Mouse (Mus musculus) kidney, embryonic 16.5 days (tissue): ENCODE results near the gene Dppa3. TPM values are rescaled to one million over a fixed set of nuclear protein-coding genes. Genes with fewer than 3 reads are reported as not detected.

ENCODE experiments used
- ATAC-seq: fragments of 200-750 bp; cut with Nextera tagmentation; 2 replicates; pipeline ENCODE4 v1.8.0; 2017; ENCODE audit warnings: moderate TSS enrichment; ENCODE audit not compliant: low FRiP score, low TSS enrichment
- H3K27ac ChIP-seq: fragments of 300-500 bp; sonication (generic); 2 replicates; pipeline ENCODE4 v1.5.1; 2014; ENCODE audit warnings: low read length
- H3K27me3 ChIP-seq: fragments of 300-500 bp; sonication (generic); 2 replicates; pipeline ENCODE4 v1.6.1; 2014; ENCODE audit warnings: low read length, control low read depth, mixed read lengths; ENCODE audit not compliant: insufficient read depth
- H3K36me3 ChIP-seq: fragments of 300-500 bp; sonication (generic); 2 replicates; pipeline ENCODE4 v1.6.1; 2014; ENCODE audit warnings: low read length, control low read depth, mixed read lengths; ENCODE audit not compliant: insufficient read depth
- H3K4me1 ChIP-seq: fragments of 300-500 bp; sonication (generic); 2 replicates; pipeline ENCODE4 v1.6.1; 2014; ENCODE audit warnings: low read length, control low read depth, mixed read lengths; ENCODE audit not compliant: insufficient read depth
- H3K4me2 ChIP-seq: fragments of 300-500 bp; sonication (generic); replicated peaks from 2 replicates; pipeline ENCODE4 v1.6.1; 2014; ENCODE audit warnings: low read depth, low read length
- H3K4me3 ChIP-seq: fragments of 300-500 bp; sonication (generic); 2 replicates; pipeline ENCODE4 v1.5.1; 2014; ENCODE audit warnings: mild to moderate bottlenecking, low read length
- H3K9ac ChIP-seq: fragments of 300-500 bp; sonication (generic); replicated peaks from 2 replicates; pipeline ENCODE4 v1.6.1; 2014; ENCODE audit warnings: low read length
- H3K9me3 ChIP-seq: fragments of 300-500 bp; sonication (generic); 2 replicates; pipeline ENCODE4 v1.6.1; 2016; ENCODE audit warnings: low read length, control low read depth
- WGBS: fragments of 180-500 bp; shearing (Covaris S2); extraction: QIAGEN DNeasy Blood & Tissue Kit; methylation state at CpG from one replicate; pipeline ENCODE4 v1.1.7; 2014; 5-methylcytosine and 5-hydroxymethylcytosine counted together
- polyA plus RNA-seq: library from polyadenylated mRNA; unstranded; fragments of >200 nt; fragmentation: Nextera tagmentation; extraction: Ambion mirVana; gene quantifications from 2 replicates; pipeline ENCODE4 v1.2.1, GENCODE M21; 2015

Dppa3 gene
- polyA plus RNA-seq, 1 experiment from 2014 or later, result not detected

DNA sequence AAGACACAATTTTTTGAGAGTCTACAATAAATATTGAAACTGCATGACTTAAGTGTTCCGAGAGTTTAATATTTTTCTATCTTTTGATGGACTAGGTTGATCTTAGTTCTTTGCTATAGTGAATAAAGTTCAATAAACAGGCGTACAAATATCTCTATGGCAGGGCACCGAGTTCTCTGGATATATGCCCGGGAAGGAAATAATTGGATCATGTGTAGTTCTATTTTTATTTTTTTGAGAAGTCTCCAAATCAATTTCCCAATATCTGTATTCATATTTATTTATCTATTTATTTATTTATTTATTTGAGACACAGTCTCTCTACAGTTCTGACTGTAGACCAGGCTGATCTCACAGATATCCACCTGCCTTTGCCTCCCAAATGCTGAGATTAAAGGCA, 44.6 kb downstream of the Dppa3 start:
- Histone ChIP-seq H3K36me3 (no peaks in the 10 kb centered on the region), H3K27me3 (no peaks in the 10 kb centered on the region; the same call in 1 of the 2 replicates), H3K27ac (no peak overlapping the region), H3K4me3 (no peak overlapping the region), H3K4me1 (no peaks in the 10 kb centered on the region), H3K4me2 (no peak overlapping the region), H3K9ac (no peak overlapping the region), H3K9me3 (no peaks in the 10 kb centered on the region)
- no peak for ATAC-seq
- 91% methylated on average over 4 of the region's 4 CpGs for WGBS

DNA sequence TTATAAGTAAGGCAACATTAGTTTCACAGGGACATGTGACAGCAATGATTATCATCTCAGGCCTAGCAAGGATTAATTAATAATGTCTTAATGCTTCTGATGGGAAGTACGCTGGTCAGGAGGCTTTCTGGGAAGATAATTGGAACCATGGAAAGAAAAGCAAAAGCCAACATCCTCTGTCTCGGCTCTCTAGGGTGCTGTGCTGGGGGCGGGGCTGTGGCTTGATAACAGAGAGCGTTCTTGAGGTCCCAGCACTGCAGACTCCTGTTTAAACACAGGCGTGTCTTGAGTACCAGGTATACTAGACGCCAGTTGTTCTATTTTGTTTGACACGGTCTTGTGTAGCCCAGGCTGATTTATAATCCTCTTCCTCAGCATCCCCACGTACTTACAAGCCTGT, 46.5 kb downstream of the Dppa3 start:
- no peaks in the 10 kb centered on the region for H3K9me3 ChIP-seq
- no peak overlapping the region for H3K4me3 ChIP-seq
- H3K27me3 ChIP-seq, result no peaks in the 10 kb centered on the region
- H3K27ac ChIP-seq, result no peak overlapping the region
- 62% methylated on average over 8 of the region's 8 CpGs for WGBS
- no peaks in the 10 kb centered on the region for H3K36me3 ChIP-seq
- ATAC-seq, result no peak
- H3K4me1 ChIP-seq, result no peaks in the 10 kb centered on the region
- no peak overlapping the region for H3K4me2 ChIP-seq
- H3K9ac ChIP-seq, result no peak overlapping the region

Other genes starting within 250 kb of the Dppa3 start
- 13.8 and 14.8 TPM in 2 replicates for gene Rimklb, start 127.6 kb upstream of the Dppa3 start, polyA plus RNA-seq
- gene Mfap5, start 120.6 kb upstream of the Dppa3 start, polyA plus RNA-seq, result 26.5 and 28.0 TPM in 2 replicates
- gene Aicda, start 72.6 kb upstream of the Dppa3 start, polyA plus RNA-seq, result not detected in 2 replicates
- gene Apobec1, start 24.0 kb upstream of the Dppa3 start, polyA plus RNA-seq, result 2.3 and 3.2 TPM in 2 replicates
- not detected in 2 replicates for gene Gdf3, start 16.3 kb upstream of the Dppa3 start, polyA plus RNA-seq
- 0.12 TPM in 1 of 2 replicates, not detected in the other for gene Nanog, start 81.1 kb downstream of the Dppa3 start, polyA plus RNA-seq
- gene Slc2a3, start 175.2 kb downstream of the Dppa3 start, polyA plus RNA-seq, result 8.6 and 9.6 TPM in 2 replicates
- 5.8 and 6.4 TPM in 2 replicates for gene Foxj2, start 193.5 kb downstream of the Dppa3 start, polyA plus RNA-seq
- 1.7 and 1.8 TPM in 2 replicates for gene C3ar1, start 229.8 kb downstream of the Dppa3 start, polyA plus RNA-seq
- gene Necap1, start 248.1 kb downstream of the Dppa3 start, polyA plus RNA-seq, result 54.7 and 58.6 TPM in 2 replicates